Mouse (Mus musculus) liver, postnatal 0 days (tissue): ENCODE data around the gene Epha5.

Source experiments
- CTCF ChIP-seq: sonication (generic); IDR thresholded peaks from 2 replicates; pipeline ENCODE4 v1.5.1; 2016; ENCODE audit warnings: antibody characterized with exemption, low read depth
- EP300 ChIP-seq: IDR thresholded peaks from 2 replicates; pipeline ENCODE4 v1.6.1; 2016; ENCODE audit warnings: antibody characterized with exemption, low read depth, mild to moderate bottlenecking

DNA sequence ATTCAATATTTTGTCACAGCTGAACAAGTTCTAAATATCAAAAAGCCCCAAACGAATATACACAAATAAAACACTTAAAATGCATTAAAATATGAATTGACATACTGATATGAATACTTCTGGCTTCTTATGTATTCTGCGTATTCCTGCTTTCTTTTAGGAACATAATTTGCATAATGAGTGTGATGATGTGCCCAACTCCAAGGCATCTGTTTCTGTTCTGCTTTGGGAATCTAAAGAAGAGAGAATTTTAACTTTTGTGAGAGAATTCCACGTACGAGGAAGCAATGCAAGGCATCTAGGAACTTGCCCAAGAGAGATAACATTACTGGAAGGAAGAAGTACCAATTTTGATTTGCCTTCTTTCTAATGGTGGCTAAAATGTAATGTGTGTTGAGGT, 151.8 kb downstream of the Epha5 start:
- TF ChIP-seq CTCF (no peak), EP300 (no peak)
